Mouse (Mus musculus) small intestine, adult 2 months (tissue): ENCODE measurements around the gene Senp7.

ENCODE experiments used
- CTCF ChIP-seq: fragments of 200-500 bp; IDR thresholded peaks from 2 replicates; pipeline ENCODE4 v1.5.1; 2012; ENCODE audit warnings: low read depth, mild to moderate bottlenecking, control low read depth, inconsistent platforms, low read length, moderate library complexity, mixed read lengths; ENCODE audit not compliant: insufficient replicate concordance, insufficient read length; ENCODE audit errors: extremely low read depth
- POLR2A ChIP-seq: fragments of 200-500 bp; IDR thresholded peaks from 2 replicates; pipeline ENCODE4 v1.6.1; 2012; ENCODE audit warnings: low read depth, mild to moderate bottlenecking, control low read depth, inconsistent platforms, low read length, moderate library complexity

GRCm38 (mm10) chr16:56076121-56076869, 28.2 kb downstream of the Senp7 start:
- TF ChIP-seq POLR2A (no peak), CTCF (no peak)
